Mouse (Mus musculus): ENCODE data around the gene Aloxe3.

Gene Aloxe3

GRCm38 (mm10) chr11:69109032-69109900 is 16.4 kb upstream of the Aloxe3 start:
- no peak for DNase-seq (ENCODE audit: low read depth)

- peak; percentile 54 for DNase-seq (ENCODE audit: low read depth)
These were observed 15.2 kb upstream of the Aloxe3 start for GRCm38 (mm10) chr11:69110319-69111046.

- DNase-seq (ENCODE audit: low read depth) = no peak
These were observed 14.5 kb upstream of the Aloxe3 start for GRCm38 (mm10) chr11:69111051-69111810.

GRCm38 (mm10) chr11:69111865-69112264 is 13.8 kb upstream of the Aloxe3 start:
- DNase-seq (ENCODE audit: low read depth) = no peak

- no peak for DNase-seq (ENCODE audit: low read depth)
These were observed 11.7 kb upstream of the Aloxe3 start for GRCm38 (mm10) chr11:69114018-69114417.

- no peak for DNase-seq (ENCODE audit: low read depth)
These were observed 11.1 kb upstream of the Aloxe3 start for GRCm38 (mm10) chr11:69114621-69115020.

- DNase-seq (ENCODE audit: low read depth) = no peak
These were observed 8.9 kb upstream of the Aloxe3 start for GRCm38 (mm10) chr11:69116843-69117242.

- DNase-seq (ENCODE audit: low read depth) = no peak
These were observed 7.7 kb upstream of the Aloxe3 start for GRCm38 (mm10) chr11:69117737-69118695.

- DNase-seq (ENCODE audit: low read depth) = peak; percentile 70
These were observed 6.9 kb upstream of the Aloxe3 start for GRCm38 (mm10) chr11:69118765-69119164.

- DNase-seq (ENCODE audit: low read depth) = no peak
These were observed 6.1 kb upstream of the Aloxe3 start for GRCm38 (mm10) chr11:69119446-69120155.

GRCm38 (mm10) chr11:69120221-69121000 is 5.3 kb upstream of the Aloxe3 start, which contains the start of gene Hes7:
Hes7 (plus strand) TSS chr11:69120404.
- no peak for DNase-seq (ENCODE audit: low read depth)

GRCm38 (mm10) chr11:69121001-69121740 is 4.5 kb upstream of the Aloxe3 start:
- no peak for DNase-seq (ENCODE audit: low read depth)

GRCm38 (mm10) chr11:69121741-69122335 is 3.9 kb upstream of the Aloxe3 start:
- DNase-seq (ENCODE audit: low read depth) = no peak

- peak; percentile 50 for DNase-seq (ENCODE audit: low read depth)
These were observed 3.3 kb upstream of the Aloxe3 start, which contains the start of gene 9130213A22Rik for GRCm38 (mm10) chr11:69122336-69122951. 9130213A22Rik (minus strand) TSS chr11:69122589.

GRCm38 (mm10) chr11:69123056-69123692 is 2.5 kb upstream of the Aloxe3 start:
- peak; percentile 66 for DNase-seq (ENCODE audit: low read depth)

- peak; percentile 82 for DNase-seq (ENCODE audit: low read depth)
These were observed 1.8 kb upstream of the Aloxe3 start for GRCm38 (mm10) chr11:69123693-69124497.

GRCm38 (mm10) chr11:69124498-69124847 is 1.2 kb upstream of the Aloxe3 start:
- DNase-seq (ENCODE audit: low read depth) = no peak

All from fibroblast of lung, adult 2 months (primary cell).